Mouse (Mus musculus) lung, postnatal 0 days (tissue): ENCODE results near the gene RPS10-NUDT3. TPM values are rescaled to one million over a fixed set of nuclear protein-coding genes. Genes with fewer than 3 reads are reported as not detected.

Experiments used
- ATAC-seq: fragments of 200-750 bp; cut with Nextera tagmentation; 2 replicates; pipeline ENCODE4 v1.8.0; 2017; ENCODE audit warnings: moderate library complexity
- DNase-seq: peaks from one replicate; pipeline ENCODE4 v3.0.0-alpha.2; 2016; ENCODE audit warnings: low spot score
- H3K27ac ChIP-seq: fragments of 300-500 bp; sonication (generic); 2 replicates; pipeline ENCODE4 v1.5.1; 2014; ENCODE audit warnings: antibody characterized with exemption, mild to moderate bottlenecking, low read length, mixed read lengths
- H3K27me3 ChIP-seq: fragments of 300-500 bp; sonication (generic); replicated peaks from 2 replicates; pipeline ENCODE4 v1.6.1; 2014; ENCODE audit warnings: low read length, mixed read lengths; ENCODE audit not compliant: insufficient read depth
- H3K36me3 ChIP-seq: fragments of 300-500 bp; sonication (generic); 2 replicates; pipeline ENCODE4 v1.6.1; 2014; ENCODE audit warnings: low read length, mixed read lengths; ENCODE audit not compliant: insufficient read depth
- H3K4me1 ChIP-seq: fragments of 300-500 bp; sonication (generic); 2 replicates; pipeline ENCODE4 v1.6.1; 2014; ENCODE audit warnings: antibody characterized with exemption, low read depth, low read length, mixed read lengths; ENCODE audit not compliant: insufficient read depth
- H3K4me2 ChIP-seq: fragments of 300-500 bp; sonication (generic); replicated peaks from 2 replicates; pipeline ENCODE4 v1.6.1; 2014; ENCODE audit warnings: low read depth, mild to moderate bottlenecking, low read length, moderate library complexity, mixed read lengths
- H3K4me3 ChIP-seq: fragments of 300-500 bp; sonication (generic); 2 replicates; pipeline ENCODE4 v1.5.1; 2014; ENCODE audit warnings: low read depth, low read length
- H3K9ac ChIP-seq: fragments of 300-500 bp; sonication (generic); replicated peaks from 2 replicates; pipeline ENCODE4 v1.6.1; 2014; ENCODE audit warnings: low read depth, mild to moderate bottlenecking
- H3K9me3 ChIP-seq: fragments of 300-500 bp; sonication (generic); 2 replicates; pipeline ENCODE4 v1.6.1; 2016; ENCODE audit warnings: low read length, mixed read lengths
- CTCF ChIP-seq: IDR thresholded peaks from 2 replicates; pipeline ENCODE4 v1.5.1; 2016; ENCODE audit warnings: antibody characterized with exemption, mild to moderate bottlenecking
- EP300 ChIP-seq: IDR thresholded peaks from 2 replicates; pipeline ENCODE4 v1.6.1; 2016; ENCODE audit warnings: antibody characterized with exemption, mild to moderate bottlenecking, control low read depth
- WGBS: fragments of 180-500 bp; shearing (Covaris S2); extraction: QIAGEN DNeasy Blood & Tissue Kit; methylation state at CpG from one replicate; pipeline ENCODE4 v1.1.7; 2014; 5-methylcytosine and 5-hydroxymethylcytosine counted together
- polyA plus RNA-seq: library from polyadenylated mRNA; unstranded; fragments of >200 nt; fragmentation: Nextera tagmentation; extraction: Ambion mirVana; gene quantifications from 2 replicates; pipeline ENCODE4 v1.2.1, GENCODE M21; 2015

The RPS10-NUDT3 gene
- polyA plus RNA-seq, 1 experiment from 2014 or later: not detected

DNA sequence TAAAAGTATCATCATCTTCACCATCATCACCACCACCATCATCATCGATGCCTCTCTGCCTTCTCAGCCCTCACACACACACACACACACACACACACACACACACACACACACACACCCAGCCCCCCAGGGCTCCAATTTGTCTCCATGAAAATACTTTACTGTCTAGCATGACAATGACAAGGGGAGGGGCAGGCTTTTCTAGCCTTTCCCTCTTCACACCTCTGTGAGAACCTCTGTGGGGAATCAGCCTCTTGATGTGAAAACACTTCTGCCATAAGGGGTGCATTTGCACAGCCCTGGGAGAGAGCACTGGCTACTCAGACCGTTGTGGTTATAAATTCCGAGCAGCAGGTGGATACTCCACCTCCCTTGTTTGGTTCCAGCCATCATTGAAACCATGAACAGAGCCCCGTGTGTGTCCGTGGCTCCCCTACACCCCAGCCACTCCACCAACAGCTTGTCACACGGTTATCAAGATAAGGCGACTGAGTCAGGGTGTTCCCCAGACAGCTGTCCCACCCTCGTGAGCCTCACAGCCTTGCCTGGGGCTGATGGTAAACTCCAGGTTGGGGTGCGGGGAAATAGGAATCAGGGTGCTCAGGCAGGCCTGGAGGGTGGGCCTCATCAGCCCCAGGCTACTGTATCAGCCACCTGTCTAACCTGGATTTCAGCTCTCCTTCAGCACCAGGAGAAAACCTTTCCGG, 18.4 kb upstream of the RPS10-NUDT3 start:
- WGBS: 48% methylated on average over 10 of the region's 10 CpGs
- Histone ChIP-seq H3K4me1 (no peaks in the 10 kb centered on the region), H3K27me3 (peaks cover 23% of the 10 kb centered on the region), H3K4me3 (no peak overlapping the region), H3K9ac (no peak overlapping the region), H3K9me3 (no peaks in the 10 kb centered on the region), H3K36me3 (no peaks in the 10 kb centered on the region), H3K27ac (no peak overlapping the region), H3K4me2 (no peak overlapping the region)
- no peak for TF ChIP-seq CTCF
- TF ChIP-seq EP300: no peak
- ATAC-seq (no peak), DNase-seq (no peak)

DNA sequence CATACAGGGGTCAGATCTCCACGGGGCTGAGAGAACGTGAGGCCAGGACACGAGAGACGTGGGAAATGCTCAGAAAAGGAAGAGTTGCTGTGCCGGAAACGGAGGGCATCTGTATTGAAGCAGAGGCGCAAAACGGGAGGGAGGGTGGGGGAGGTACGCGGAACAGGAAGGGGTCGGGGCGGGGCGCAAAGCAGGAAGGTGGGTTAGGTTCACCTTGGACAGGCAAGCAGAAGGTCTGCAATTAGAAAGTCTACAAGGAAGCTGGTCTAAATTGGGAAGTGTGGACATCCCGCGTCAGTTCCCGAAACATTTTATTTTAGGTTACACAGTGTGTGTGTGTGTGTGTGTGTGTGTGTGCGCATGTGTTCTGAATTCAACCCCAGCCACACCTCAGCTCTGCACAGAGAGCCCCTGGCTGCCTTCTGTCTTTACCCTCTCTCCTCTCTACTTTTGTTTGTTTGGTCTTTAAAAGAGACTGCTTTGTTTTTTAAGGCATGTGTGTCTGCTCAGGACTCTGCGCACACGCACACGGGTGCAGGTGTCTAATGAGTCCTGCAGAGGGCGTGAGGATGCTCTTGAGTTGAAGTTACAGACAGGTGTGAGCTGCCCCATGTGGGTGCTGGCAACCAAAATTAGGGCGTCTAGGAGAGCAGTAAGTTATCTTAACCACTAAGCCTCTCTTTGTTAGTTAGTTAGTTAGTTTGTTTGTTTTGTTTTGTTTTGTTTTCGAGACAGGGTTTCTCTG, 17.2 kb upstream of the RPS10-NUDT3 start:
- Histone ChIP-seq H3K4me3 (no peak overlapping the region), H3K9ac (no peak overlapping the region), H3K9me3 (no peaks in the 10 kb centered on the region), H3K27ac (no peak overlapping the region), H3K4me1 (no peaks in the 10 kb centered on the region), H3K36me3 (no peaks in the 10 kb centered on the region), H3K4me2 (no peak overlapping the region), H3K27me3 (peaks cover 22% of the 10 kb centered on the region)
- no peak for TF ChIP-seq CTCF
- no peak for TF ChIP-seq EP300
- WGBS: 71% methylated on average over 23 of the region's 23 CpGs
- DNase-seq (no peak), ATAC-seq (no peak)

DNA sequence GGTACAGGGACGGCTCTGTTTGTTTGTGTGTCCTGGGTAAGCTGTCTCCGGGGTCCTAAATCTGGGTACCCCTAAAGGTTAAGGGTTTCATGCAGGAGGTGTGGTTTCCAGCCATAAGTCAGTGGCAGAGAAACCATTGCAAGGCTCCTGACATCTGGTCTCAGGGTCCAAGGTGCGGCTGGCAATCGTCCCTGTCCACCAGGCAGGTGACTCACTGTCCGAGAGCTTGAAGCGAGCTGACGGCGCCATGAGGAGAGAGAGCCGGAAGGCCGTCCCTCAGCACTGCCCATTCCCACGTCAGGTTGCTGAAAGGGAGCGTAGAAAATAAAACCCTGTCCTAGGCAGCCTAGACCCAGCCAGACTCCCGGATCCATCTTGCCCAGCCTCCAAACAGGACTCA, 15.6 kb upstream of the RPS10-NUDT3 start:
- 71% methylated on average over 13 of the region's 13 CpGs for WGBS

DNA sequence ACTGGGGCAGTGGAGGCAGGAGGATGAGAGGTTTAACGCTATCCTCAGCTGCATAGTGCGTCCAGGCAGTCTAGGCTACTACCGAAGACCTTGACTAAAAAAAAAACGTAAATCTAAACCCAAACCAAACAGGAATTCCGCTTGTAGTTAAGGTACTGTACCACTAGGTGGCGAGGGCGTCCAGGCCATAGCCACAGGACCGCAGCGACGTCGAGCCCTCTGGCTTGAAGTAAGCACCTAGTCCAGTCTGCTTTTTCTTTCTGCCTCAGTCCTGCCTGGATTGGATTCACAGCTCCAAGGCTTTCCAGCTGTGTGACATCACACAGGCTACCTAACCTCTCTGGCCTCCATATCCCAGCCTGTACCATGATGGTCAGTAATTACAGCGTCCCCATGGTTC, 15.1 kb upstream of the RPS10-NUDT3 start:
- no peak for TF ChIP-seq EP300
- peak; percentile 88 for TF ChIP-seq CTCF
- H3K4me1 ChIP-seq: no peaks in the 10 kb centered on the region
- no peak overlapping the region for H3K4me2 ChIP-seq
- WGBS: 9% methylated on average over 12 of the region's 12 CpGs
- DNase-seq: peak; percentile 70
- ATAC-seq: no peak; the same call in 1 of the 2 replicates
- no peaks in the 10 kb centered on the region for H3K9me3 ChIP-seq
- no peak overlapping the region for H3K9ac ChIP-seq
- no peaks in the 10 kb centered on the region for H3K36me3 ChIP-seq
- H3K27me3 ChIP-seq: peaks cover 5% of the 10 kb centered on the region
- H3K4me3 ChIP-seq: no peak overlapping the region
- no peak overlapping the region for H3K27ac ChIP-seq

More for the DNA sequence above, 15.6 kb upstream of the RPS10-NUDT3 start:
- H3K27ac ChIP-seq: no peak overlapping the region
- no peaks in the 10 kb centered on the region for H3K9me3 ChIP-seq
- no peak overlapping the region for H3K9ac ChIP-seq
- no peaks in the 10 kb centered on the region for H3K36me3 ChIP-seq
- H3K4me3 ChIP-seq: no peak overlapping the region
- peaks cover 8% of the 10 kb centered on the region for H3K27me3 ChIP-seq
- no peak for ATAC-seq
- no peak overlapping the region for H3K4me2 ChIP-seq
- H3K4me1 ChIP-seq: no peaks in the 10 kb centered on the region
- DNase-seq: no peak
- TF ChIP-seq CTCF (no peak), EP300 (no peak)

DNA sequence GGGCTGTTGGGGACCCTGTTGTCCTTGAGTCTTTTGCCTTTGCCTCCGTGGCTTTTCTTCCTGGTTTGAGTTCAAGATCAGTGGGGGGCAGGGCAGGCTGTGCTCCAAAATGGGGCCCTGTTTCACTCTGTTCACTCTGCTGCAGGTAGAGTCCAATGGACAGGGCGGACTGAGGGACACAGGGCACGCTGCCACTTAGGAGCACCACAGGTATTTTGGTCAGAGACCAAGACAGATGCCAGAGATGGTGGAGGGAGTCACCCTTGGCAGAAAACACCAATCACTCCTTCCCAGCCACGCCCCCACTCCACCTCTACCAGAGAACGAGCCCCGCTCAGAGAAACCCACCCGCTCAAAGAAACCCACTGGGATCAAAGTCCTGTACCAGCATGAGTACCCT, 10.8 kb upstream of the RPS10-NUDT3 start:
- no peak overlapping the region for H3K9ac ChIP-seq
- H3K4me2 ChIP-seq: no peak overlapping the region
- H3K4me3 ChIP-seq: no peak overlapping the region
- no peak overlapping the region for H3K27ac ChIP-seq
- no peaks in the 10 kb centered on the region for H3K36me3 ChIP-seq
- TF ChIP-seq CTCF (no peak), EP300 (no peak)
- WGBS: 30% methylated on average over 7 of the region's 7 CpGs
- no peaks in the 10 kb centered on the region for H3K27me3 ChIP-seq
- no peaks in the 10 kb centered on the region for H3K4me1 ChIP-seq
- DNase-seq: no peak
- ATAC-seq: no peak
- no peaks in the 10 kb centered on the region for H3K9me3 ChIP-seq

DNA sequence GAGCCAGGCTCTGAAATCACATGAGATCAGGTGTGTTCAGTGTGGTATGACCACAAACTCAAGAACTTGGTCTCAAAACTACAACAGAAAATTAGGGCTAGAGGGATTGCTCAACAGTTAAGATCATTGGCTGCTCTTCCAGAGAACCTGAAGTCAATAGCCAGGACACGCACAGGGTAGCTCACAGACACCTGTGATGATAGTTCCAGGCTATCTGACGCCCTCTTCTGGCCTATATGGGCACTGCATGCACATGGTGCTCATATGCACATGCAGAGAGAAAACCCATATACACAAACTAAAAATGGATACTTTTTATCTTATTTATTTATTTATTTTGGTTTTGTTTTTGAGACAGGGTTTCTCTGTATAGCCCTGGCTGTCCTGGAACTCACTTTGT, 9.6 kb upstream of the RPS10-NUDT3 start:
- no peak overlapping the region for H3K4me2 ChIP-seq
- no peak overlapping the region for H3K4me3 ChIP-seq
- H3K4me1 ChIP-seq: no peaks in the 10 kb centered on the region
- no peaks in the 10 kb centered on the region for H3K36me3 ChIP-seq
- 33% methylated on average over 2 of the region's 2 CpGs for WGBS
- H3K9ac ChIP-seq: no peak overlapping the region
- ATAC-seq: no peak
- no peak for TF ChIP-seq EP300
- TF ChIP-seq CTCF: peak; percentile 38
- no peaks in the 10 kb centered on the region for H3K9me3 ChIP-seq
- no peak overlapping the region for H3K27ac ChIP-seq
- H3K27me3 ChIP-seq: no peaks in the 10 kb centered on the region
- DNase-seq: no peak
